Mouse (Mus musculus) urinary bladder, postnatal 14 days (tissue): ENCODE measurements around the gene Akap9.
A peak's percentile ranks its signal among the peaks of the same experiment; 100 is the strongest.
"Not testable (repeated sequence)": the region's sequence is repeated elsewhere in the genome, so short reads cannot be mapped to it uniquely, and the experiment has no call there.

Source experiments
- DNase-seq: peaks from one replicate; pipeline ENCODE4 v3.0.0; 2021; ENCODE audit warnings: low spot score

Akap9 gene

DNA sequence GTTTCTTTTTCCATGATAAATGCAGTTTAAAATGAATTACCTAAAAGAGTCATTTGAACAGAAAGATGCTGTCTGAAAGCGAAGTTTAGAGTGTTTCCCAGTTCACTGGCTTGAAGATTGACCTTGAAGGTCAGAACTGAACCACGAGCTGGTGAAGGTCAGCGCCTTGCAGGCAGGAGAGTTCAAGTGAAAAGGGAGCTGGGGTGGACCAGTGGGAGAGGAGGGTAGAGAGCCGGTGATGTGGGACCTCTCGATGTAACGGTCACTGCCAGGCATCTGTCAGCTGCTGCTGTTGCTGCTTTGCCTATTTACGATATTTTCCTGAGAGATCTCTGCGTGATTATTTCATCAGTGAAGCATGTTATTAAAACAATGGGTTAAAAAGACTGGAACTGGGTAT is 111.5 kb downstream of the Akap9 start:
- DNase-seq = no peak

DNA sequence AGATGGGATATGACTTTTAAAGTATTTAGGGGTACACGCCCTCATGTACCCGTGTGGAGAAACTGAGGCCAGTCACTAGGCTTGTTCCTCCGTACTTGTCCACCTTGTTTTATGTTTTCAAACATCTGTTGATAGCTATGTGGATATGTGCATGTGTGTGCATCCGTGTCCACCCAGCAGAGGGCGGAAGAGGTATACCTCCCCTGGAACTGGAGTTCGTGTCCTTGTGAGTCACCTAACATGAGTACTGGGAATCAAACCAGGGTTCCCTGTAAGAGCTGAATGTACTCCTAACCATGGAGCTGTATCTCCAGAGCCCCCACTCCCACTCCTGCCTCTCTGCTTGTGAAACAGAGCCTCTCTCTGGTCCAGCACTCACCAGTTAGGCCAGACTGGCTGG is 112.5 kb downstream of the Akap9 start:
- DNase-seq = no peak

DNA sequence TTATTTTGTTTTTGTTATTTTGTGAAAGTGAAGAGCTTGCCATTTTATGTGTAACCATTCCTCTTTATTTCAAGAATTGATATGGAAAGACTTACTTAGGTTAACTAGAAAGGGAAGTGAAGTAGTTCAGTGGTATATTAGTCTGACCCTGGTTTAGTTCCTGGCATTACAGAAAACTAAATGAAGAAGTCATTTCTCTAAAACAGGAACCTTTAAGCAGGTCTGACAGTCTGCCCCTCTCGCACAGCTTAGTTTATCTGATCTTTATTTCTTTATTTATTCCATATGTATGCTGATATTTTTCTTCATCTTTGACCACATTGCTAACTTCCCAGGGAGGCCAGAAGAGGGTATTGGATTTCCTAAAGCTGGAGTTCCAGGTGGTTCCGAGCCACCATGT is 113.1 kb downstream of the Akap9 start:
- no peak for DNase-seq

DNA sequence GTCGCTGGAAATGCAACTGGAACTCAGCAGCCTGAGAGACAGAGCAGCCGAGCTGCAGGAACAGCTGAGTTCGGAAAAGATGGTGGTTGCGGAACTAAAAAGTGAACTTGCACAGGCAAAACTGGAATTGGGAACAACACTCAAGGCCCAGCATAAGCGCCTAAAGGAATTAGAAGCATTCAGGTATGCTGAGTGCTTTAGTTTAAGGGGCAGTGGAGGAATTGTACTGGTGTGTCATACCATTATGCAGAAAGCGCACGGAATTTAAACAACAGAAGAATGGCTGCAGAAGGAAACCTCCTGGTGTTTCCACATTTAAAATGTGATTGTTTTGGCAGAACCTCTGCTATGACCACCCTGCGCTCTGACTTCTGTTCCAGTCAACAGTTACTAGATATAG is 132.5 kb downstream of the Akap9 start:
- no peak for DNase-seq

DNA sequence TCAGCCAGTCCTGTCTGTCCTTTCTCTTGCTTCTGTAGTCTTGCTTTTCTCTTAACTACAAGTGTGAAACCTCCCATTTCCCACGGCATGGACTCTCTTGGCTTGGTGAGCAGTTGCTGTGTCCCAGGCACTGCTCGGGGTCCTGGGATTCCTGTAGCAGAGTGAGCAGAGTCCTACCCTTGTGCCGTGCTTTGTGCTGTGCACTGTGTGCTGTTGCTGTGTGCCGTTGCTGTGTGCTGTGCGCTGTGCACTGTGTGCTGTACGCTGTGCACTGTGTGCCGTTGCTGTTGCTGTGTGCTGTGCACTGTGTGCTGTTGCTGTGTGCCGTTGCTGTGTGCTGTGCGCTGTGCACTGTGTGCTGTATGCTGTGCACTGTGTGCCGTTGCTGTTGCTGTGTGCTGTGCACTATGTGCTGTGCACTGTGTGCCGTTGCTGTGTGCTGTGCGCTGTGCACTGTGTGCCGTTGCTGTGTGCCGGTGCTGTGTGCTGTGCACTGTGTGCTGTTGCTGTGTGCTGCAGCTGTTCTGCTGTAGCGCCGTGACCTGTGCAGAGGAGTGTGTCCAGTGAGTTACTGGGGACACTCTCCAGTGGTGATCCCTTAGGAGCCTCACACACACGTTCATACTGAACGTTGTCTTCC is 138.7 kb downstream of the Akap9 start:
- DNase-seq = no peak

DNA sequence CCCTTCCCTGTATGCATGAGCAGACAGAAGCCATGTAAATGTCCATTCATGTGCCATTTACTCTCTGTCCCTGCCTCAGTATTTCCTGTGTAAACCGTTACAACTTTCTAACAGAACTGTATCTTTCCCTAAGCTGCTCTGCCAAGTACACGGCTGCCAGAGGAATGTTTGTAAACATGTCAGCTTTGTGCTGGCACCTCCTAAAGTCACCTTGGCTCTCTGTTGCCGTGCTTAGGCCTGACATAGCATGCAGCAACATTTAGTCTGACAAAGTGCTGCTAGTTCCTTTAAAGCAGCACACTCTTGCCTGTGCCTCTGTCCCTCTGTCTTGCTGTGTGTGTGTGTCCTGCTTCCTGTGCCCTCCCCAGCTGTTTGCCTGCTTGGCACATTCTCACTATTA is 139.3 kb downstream of the Akap9 start:
- no peak for DNase-seq

DNA sequence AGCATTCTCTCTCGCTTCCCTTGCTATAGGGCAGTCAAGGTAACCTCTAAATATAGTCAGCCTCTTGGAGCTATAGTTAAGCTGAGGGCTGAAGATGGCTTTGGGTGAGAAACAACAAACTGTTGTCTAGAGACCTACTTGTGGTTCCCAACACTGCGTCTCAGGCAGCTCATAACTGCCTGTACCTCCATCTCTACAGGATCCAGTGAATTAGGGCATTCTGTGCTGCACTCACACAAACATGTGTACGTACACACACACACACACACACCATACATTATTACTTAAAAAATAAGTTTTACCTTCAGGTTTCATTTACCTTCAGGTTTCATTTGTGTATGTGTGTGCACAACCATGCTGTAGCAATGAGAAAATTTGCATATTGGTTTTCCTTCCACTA is 151.2 kb downstream of the Akap9 start:
- DNase-seq = no peak

DNA sequence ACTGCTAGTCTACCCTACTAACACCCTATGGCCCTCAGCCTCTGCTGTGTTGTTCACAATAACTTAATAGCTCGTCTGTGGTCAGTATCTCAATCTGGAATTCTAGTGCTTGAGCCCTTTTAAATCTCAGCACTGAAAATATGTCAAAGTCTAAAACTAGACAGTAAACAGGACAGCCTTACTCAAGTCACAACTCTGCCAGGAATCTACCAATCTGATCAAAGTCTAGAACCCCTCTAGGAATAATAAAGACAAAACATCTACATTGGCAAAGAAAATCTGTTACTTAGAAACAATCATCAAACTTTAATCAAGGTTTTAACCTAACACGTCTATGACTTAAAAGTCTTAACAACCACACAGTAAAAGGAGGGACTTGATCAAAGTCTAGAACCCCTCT is 153.0 kb downstream of the Akap9 start:
- no peak for DNase-seq

DNA sequence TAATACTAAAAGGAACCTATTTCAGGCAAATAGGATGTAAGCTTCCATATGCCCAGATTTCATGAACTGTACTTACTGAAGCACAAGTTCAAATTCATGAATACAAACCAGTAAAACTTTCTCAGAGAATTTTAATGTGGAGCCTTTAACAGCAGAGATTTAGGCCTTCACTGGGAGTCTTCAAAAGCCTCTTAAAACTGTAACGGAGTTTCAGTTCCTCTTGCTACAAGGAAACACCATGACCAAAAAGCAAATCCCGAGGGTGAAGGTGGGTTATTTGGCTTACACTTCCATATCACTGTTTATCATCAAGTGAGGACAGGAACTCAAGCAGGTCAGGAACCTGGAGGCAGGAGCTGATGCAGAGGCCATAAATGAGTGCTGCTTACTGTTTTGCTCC is 153.7 kb downstream of the Akap9 start:
- DNase-seq = no peak

DNA sequence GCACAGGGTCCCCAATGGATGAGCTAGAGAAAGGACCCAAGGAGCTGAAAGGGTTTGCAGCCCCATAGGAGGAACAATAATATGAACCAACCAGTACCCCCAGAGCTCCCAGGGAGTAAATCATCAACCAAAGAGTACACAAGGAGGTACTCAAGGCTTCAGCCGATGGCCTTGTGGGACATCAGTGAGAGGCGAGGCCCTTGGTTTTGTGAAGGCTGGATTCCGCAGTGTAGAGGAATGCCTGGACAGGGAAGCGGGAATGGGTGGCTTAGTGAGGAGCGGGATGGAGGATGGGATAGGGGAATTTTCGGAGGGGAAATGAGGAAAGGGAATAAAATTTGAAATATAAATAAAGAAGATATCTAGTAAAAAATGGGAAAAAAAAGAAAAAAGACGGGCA is 157.1 kb downstream of the Akap9 start:
- DNase-seq = no peak

DNA sequence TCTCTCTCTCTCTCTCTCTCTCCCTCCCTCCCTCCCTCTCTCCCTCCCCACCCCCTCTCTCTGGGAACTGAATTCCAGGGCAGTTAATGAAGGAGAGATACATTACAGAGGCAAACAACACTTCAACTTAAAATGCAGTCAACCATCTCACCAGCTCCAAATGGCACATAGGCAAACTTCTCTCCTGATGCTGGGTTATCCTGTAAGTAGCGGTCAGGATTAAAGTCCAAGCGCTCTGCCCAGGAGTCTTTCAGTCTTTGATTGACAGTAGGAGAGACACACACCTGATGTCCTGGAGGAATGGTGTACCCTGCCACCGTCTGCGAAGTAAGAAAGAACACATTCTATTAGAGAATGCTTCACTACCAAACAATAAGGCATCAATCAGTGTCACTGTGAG is 158.5 kb downstream of the Akap9 start:
- no peak for DNase-seq

DNA sequence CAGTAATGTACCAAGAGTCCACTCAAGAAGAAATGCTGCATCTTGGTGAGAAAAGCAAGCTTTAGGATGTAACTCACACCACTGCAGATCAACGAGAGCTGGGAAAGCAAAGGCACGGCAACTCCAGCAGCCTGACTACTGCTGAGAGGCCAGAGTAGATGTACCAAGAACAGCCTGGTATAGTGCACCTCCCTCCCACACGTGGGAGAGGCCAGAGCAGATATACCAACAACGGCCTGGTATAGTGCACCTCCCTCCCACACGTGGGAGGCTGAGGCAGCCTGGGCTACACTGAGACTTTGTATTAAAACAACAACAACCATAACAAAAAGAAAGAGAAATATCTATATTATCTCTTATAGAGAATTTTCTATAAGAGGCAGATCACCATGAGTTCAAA is 160.3 kb downstream of the Akap9 start:
- DNase-seq = no peak

DNA sequence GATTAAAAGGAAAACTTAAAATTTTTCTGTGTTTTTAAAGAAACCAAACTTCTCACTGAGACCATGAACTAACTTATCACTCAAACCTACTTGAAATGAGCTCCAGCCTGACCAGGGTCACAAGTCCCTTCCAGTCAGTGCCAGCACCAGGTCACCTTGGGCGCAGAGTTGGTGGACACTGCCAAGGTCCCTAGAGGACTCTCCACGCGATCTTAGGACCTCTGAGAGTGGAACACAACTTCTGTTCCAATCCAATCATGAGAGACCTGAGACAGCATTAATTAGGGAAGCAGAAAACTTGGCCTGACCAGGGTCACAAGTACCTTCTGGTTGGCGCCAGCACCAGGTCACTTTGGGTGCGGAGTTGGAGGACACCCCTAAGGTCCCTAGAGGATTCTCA is 166.6 kb downstream of the Akap9 start:
- no peak for DNase-seq

DNA sequence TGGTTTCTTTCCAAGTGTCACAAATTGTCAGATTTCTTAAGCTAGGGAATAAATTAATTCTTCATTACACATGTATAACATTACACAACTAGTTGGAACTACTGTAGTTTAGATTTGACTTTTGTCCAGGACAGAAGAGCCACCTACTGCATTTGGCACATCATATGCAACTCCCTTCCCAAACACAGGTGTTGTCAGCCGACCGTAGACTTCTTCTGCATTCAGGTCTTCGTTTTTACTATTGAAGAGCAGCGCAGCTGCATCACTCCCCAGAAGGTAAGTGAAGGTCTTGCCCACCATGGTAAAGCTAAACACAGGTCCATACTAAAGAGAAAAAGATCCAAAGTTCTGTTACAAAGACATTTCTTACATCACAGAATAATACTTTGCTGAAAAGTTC is 173.2 kb downstream of the Akap9 start:
- DNase-seq = no peak

DNA sequence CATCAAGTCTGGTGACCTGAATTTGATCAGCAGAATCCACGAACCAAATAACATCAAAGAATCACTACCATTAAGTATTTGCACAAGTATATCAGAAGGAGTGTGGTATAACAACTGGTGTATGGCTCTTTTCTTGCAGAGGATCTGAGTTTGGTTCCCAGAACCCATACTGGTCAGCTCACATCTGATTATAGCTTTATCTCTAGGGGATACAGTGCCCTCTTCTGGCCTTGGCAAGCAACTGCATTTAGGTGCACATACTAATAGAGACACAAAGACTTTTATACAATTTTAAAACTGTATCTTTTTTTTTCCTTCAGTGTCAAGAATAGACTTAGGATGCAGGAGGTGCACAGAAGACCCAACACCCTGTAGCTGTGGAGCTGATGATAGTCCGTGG is 173.9 kb downstream of the Akap9 start:
- no peak for DNase-seq

DNA sequence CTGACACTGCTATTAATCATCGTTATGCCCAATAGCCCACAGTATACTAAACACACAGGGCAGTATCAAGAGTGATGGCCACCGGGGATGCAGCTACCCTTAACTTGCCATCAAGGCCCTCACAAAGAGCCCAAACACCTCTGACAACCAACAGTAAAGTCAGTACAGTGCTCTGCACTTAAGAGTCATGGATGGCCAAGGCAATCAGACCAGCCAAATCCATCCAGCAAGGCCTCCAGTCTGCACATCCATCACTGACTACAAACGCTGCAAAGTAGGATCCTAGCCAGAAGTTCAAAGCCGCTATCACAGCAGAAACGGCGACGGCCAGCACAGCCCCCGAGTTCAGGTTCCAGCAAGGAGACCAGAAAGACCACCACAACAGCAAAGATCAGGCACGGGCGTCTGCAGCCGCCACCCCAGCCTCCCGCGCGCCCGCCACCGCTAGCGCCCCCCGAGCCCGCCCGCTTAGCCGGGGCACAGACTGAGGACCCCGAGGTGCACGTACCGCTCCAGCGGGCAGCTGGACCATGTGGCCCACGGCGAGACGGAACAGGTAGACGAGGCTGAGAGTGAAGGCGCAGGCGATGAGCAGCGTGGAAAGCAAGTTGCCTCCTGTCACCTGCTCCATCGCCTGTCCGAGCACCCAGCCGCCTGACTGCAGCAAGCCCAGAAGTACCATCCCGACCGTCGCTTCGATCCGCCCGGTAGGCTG is 175.9 kb downstream of the Akap9 start:
- no peak for DNase-seq

DNA sequence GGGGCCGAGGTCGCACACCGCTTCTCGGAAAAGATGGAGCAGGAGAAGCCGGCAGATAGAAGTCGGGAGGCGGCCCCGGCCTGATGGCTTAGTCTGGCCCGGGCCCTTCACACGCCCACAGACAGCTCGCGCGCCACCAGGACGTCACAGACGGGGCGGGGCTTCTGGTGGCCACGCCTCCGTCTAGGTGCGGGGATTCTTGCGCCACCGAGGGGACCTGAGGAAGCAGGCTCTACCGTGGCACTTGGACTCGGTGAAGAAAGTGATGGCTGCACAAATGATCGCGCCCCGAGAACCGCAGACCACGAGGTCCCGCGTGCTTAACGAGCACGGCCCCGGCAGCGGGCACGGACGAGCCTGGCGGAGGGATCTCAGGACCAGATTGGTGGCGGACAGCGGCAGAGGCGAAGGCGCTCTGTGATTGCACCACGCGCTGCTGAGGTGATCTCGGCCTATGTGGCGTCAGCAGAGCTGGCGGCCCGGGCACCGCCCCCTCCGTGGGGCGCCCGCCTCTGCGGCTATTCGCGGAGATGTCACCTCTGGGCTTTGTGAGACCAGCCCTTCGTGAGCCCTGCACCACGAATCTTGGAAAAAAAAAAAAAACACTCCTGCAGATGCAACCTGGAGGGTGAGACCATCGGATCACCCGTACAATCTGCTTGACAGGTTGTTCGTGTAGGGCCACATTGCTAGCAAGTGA is 176.6 kb downstream of the Akap9 start, which contains the start of gene Cyp51:
Gene Cyp51, minus strand, starts transcription at position 406 of the 700 bp plus-strand sequence.
- DNase-seq = peak; percentile 87

DNA sequence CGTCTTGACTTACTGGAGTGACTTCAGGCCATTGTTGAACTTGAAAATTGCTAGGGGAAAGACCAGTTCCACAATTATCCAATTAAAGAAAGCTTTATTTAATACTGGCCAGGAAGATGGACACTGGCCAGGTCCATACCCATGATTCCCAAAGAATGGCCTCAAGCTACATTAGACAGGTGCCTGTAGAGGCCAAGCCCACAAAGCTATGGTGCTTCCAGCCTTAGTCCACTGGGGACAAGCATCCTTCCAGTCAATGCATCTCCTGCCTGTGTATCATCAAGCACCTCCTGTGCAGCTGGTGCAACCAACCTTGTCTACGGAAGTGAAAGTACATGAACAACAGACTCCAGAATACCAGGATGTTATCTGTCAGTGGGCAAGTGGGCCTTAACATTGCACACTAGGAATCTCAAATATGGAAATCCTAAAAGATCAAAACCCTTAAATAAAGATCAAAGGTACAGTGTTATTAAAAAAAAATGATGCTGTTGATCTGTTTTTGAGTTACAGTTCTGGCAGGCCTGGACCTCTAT is 177.9 kb downstream of the Akap9 start:
- DNase-seq = no peak

DNA sequence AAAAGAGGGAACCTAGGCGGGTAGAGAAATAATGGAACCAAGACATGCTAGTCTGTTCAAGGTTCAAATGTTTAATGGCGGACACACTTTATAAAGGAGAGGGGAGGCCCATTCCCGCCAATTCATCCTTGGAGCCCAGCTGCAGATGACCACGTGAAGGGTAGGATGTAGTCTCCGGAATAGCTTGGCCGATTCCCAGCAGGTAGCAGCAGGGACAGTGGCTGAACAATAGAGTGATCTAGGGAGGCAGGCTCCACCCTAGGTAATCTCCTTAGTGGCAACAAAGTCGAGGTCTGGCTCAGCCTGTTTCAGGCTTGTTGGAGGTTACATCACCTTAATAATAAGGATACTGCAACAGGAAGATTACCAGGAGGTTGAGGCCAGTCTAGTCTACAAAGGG is 179.2 kb downstream of the Akap9 start:
- not testable (repeated sequence) for DNase-seq

DNA sequence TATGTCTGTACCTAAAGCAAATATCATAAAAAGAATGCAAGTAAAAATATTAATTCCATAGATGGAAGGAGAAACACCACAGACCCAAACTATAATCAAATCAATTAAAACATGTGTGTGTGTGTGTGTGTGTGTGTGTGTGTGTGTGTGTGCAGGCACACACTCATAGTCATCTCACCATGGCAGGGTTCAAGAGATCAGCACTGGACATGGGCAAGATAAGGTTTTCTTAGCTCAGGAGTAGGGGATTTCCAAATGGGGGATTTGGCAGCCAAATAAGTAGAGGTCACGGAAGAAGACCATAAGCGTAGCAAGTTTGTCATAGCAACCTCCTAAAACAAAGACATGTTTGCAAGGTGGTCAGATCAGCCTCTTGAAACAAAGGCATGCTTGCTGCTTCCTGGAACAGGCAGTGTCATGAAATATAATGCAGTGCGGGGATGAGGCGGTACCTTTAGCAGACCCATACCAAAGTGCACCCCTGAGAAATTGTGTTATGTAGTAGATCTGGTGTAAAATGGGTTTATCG is 184.8 kb downstream of the Akap9 start:
- no peak for DNase-seq
